Mouse (Mus musculus) liver, postnatal 0 days (tissue): ENCODE measurements around the gene Edem3.

ENCODE experiments used
- CTCF ChIP-seq: sonication (generic); IDR thresholded peaks from 2 replicates; pipeline ENCODE4 v1.5.1; 2016; ENCODE audit warnings: antibody characterized with exemption, low read depth
- EP300 ChIP-seq: IDR thresholded peaks from 2 replicates; pipeline ENCODE4 v1.6.1; 2016; ENCODE audit warnings: antibody characterized with exemption, low read depth, mild to moderate bottlenecking

- TF ChIP-seq EP300 (no peak), CTCF (no peak)
These were observed 9.1 kb downstream of the Edem3 start for GRCm38 (mm10) chr1:151764236-151764635.
